Mouse (Mus musculus) gonadal fat pad, adult 2 months (tissue): ENCODE measurements around the gene Fyn. TPM values are rescaled to one million over a fixed set of nuclear protein-coding genes. Genes with fewer than 3 reads are reported as not detected.

Source experiments
- DNase-seq: peaks from one replicate; pipeline ENCODE4 v3.0.0-alpha.2; 2012; ENCODE audit warnings: low read depth
- polyA plus RNA-seq: library from polyadenylated mRNA; depleted of rRNA; stranded (reverse); fragments of >200 nt; gene quantifications from 2 replicates; pipeline ENCODE4 v1.2.3, GENCODE M21; 2012

The Fyn gene
- polyA plus RNA-seq, 1 experiment: 16.8 TPM

DNA sequence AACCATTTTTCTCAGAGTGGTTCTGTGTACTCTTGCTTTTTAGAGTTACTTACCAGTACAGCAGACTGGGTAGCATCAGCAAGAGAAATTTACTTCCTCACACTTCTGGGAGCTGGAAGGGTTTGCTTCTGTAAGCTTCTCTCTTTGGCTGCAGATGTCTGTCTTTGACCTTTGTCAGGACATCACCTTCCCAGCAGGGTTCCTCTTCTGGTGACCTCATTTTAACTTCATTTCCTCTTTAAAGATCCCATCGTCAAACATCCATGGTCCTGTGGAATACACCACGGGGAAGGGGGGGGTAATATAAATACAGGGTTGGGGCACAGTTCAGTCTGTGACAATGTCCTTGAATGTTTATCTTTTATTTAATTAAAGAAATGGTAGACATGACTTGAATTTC, 74.5 kb downstream of the Fyn start:
- DNase-seq: no peak

DNA sequence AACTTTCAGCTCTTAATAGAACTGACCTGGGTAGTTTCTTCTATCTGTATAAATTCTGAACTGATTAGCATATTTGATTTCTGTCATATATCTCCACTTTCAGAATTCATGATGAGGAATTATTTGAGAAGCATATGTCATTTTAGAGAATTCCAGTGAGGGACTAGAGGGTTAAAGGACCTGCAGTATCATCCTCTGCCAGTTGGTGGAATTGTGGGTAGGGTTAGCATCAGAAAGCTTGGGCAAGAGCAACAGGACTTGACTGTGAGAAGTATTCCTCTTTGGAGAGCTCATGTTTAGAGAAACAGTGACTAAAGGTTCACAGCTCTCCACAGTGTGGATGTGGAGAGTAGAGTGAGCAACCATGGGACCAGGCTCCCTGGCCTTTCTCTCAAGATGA, 75.3 kb downstream of the Fyn start:
- DNase-seq: no peak

DNA sequence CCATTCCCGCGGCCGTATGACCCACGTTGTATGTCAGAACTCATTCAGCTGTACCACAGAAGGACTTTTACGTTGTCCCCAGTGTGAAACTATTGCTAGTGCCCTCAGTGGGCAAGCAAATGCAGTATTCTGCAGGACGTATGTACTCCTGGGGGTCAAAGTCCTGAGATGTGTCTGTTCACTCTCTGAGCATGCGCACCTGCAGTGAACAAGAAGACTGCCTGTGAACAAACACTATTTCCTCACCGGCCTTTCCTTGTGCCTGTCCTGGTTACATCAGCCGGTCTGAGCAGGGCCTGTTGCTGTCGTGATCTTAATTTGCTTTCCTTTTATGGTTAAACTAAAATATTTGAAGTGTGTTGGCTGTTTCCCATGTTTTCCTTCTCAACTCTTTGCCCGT, 77.2 kb downstream of the Fyn start:
- DNase-seq: no peak

DNA sequence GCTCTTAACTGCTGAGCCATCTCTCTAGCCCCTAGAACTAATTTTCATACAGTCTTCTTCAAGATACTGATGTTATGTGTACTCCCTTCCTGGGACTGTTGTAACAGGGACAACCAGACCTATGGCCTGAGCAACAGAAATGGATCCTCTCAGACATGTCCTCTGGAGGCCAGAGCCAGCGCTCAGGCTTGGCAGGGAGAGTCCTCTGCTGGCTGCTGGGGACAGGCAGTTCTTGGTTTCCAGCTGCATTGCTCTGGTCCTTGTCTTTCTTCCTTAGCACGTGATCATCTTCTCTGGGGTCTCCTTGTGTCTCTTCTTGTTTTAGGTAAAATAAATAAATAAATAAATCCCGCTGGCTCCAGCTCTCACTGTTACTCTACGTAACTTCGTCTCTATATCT, 78.1 kb downstream of the Fyn start:
- DNase-seq: no peak

DNA sequence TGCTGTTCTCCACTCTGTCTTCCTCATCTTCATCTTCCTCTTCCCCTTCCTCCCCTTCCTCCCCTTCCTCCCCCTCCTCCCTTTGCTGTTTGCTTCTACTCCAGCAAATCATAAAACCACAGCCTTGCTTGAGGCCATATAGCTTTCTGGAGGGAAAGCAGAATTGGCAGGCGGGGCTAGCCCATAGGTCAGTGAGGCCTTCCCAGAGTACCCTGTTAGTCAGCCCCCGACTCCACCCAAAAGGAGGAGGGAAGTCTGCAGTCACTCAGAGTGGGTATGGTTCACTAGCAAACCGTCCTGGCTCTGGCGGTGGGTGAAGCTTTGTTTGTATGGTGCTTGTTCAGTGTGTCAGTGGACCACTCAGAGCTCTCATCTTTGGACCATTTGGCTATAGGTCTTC, 80.5 kb downstream of the Fyn start:
- DNase-seq: no peak

DNA sequence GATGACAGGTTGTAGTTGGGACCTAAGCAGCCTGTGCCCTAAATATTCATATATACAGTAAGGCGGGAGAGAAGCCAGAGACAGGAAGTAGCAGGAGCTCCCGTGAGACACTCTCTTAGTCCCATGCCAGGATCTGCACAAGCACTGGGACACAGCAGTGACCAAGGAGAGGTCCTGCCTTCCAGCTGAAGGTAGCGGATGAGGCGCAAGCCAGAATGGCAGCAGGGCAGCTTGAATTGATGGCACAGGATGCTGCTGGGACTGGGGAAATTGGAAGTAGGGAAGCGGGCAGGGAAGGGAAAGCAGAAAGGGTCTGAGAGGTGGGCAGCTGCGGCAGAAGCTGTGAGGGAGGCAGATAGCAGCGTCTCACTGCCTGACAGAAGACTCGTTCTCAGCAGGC, 81.7 kb downstream of the Fyn start:
- no peak for DNase-seq

DNA sequence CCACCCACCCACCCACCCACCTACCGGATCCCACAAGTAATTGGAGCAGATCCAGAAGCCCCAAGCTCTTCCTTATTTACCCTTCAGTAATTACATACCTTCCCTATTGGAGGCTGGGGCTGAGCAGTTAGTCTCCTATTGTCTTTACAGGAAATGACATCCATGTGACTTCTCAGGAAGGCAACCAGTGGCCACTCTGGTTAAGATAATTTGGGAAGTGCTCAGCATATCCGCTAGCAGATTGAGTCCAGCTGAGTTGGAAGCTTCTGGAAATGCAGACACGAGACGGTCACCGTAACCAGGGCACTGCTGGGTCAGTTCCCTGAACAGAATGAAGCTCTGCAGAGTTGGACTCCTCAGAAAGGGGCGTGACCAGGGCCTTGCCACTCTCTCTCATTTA, 82.4 kb downstream of the Fyn start:
- no peak for DNase-seq

DNA sequence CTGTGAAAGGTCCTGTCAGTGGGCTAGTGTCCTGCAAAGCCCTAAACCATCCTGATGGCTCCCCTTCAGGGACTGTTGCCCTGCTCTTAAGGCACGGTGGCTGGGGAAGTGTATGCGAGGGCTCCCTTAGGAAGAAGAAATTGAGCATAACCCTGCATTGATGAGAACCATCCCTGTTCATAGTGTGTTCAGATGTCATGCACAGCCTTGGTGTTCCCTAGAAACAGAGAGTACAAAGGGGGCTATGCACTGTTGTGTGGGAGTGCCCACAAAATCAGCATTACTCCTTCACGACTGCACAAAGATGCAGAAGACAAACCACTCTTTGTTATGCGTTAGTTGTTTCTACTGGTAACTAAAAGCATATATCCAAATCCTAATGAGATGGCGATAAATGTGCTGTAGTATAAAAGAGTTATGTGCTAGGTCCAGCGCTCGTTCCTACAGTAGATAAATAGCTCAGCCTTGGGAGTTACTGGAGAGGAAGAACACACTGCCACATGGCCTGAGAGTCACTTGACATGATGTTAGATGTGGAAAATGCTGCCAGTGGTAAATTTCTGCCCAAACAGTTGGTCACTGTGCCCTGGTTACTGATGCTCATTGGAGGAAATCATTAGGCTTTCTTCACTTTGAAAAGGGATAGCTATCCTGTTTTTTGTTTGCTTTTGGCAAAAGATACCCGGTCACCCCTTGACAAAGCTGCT, 83.4 kb downstream of the Fyn start:
- DNase-seq: no peak

DNA sequence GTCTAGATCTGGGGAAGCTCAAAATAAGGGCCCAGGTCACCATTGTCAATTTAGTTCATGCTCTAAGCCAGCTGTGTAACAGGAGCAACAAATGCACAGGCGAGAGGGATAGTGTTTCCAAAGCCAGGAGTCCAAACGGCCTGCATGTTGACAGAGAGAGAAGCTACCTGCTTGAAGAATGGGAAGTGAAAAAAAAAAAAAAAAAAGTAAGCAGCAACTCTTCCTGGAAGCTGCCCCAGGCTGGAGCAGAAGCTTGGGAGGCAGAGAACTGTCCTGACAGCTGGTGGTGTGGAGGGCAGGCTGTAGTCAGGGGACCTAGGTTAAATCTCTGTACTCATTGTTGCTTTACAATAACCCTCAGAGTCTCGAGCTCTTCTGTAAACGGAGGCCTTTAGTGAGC, 86.7 kb downstream of the Fyn start:
- DNase-seq: no peak

DNA sequence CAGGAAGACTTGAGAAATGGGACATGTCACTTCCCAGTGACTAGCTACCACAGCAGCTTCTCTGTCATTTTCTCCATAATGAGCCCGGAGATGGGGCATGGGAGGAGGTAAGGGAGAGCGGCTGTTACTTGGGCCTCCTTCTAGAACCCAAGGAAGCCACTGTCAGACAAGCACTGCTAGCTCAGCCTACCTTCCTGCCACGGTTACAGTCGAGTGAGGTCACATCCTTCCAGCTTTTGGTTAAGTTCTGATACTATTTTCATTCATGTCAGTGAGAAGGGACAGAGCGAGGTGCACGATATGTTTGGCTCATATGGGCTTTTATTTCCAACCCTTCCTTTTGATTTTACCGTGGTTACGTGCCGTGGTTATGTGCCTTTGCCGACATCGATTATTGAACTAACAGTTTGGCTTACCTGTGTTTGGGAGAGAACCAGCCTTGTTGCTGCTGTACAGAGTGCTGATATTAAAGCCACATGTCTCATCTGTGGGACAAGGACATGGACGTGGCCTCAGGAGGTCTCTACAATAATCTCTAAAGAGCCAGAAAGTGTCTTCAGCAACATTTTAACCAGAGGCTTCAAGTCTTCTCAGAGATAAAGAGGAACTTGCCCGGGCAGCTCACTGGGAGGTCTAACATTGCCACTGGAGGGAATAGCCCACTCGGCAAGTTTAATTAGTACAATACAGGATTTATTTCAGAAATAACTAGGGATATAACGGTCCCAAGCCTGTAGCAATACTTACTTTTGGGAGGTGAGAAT, 87.4 kb downstream of the Fyn start:
- DNase-seq: no peak

DNA sequence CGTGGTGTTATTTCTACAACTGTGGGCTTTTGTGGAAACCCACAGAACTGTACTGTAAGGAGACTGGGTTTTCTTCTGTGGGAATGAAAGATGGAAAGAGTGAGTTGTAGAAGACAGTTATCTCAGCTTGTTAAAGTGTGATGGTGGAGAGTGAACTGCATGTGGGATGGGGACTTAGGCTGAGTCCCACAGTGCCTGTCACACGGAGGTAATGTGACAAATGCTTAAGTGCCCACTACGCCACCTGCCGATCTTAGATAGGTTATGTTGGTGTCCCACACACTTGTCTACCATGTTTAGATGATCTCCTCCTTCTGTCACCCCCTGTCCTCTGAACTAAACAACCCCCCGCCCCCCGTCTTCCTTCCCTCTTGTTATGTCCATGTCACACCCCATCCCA, 88.1 kb downstream of the Fyn start:
- DNase-seq: no peak

DNA sequence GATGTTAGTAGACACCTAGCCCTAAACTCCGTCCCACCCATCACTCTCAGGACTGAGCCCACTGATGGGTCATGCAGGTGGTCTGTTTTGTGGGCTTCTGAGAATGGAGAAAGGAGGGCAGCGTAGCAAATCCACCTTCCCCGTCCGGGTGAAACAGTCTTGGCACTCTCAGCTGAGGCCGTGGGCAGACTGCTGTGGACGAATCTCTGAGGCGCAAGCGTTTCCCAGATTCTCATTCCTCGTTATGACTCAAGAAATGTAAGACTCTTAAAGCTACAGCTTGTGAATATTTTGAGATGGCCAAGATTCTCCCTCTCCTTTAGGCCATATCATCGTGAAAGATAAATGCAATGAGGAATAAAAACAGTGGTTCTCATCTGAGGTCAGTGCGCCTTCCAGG, 88.6 kb downstream of the Fyn start:
- no peak for DNase-seq

DNA sequence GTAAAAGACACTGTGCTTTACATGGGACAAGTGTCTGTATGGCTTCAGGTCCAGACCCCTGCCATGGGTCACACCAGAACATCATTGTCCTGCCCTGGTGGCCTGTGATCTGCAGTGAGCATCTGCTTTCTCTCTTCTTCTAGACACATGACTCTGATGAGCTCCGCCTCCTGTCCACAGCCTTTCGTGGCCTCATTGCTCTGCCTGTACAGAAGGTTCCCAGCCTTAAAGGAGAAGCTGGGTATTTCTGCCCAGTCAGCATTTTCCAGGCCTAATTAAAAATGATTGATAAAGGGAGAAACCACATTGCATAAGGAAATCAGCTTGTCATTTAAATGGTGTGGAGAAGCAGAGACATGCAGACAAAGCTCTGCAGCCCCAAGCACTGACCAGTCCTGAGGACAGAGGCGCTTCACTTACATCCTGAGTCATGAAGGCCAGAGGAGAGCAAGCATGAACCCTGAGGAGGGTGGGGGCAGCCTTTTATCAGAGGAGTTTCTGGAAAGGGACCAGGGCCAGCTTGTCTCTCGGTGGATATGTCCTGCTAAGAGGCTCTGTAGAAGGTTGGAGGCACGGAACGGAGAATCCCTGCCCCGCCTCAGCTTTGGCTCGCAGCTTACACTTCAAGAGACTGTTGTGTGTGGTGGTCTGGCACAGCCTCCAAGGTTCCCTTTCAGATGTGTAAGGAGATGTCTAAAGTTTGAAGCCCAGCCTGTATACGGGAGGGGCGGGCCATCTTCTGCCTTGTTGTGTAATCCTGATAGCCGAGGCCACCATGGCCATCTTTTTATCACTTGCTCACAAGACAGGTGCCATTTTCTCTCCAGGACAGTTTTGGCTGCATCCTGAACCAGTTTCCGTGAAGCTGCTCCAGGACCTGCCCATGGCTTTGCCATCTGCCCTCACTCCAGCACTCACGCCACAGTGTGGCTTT, 90.4 kb downstream of the Fyn start:
- DNase-seq: no peak

DNA sequence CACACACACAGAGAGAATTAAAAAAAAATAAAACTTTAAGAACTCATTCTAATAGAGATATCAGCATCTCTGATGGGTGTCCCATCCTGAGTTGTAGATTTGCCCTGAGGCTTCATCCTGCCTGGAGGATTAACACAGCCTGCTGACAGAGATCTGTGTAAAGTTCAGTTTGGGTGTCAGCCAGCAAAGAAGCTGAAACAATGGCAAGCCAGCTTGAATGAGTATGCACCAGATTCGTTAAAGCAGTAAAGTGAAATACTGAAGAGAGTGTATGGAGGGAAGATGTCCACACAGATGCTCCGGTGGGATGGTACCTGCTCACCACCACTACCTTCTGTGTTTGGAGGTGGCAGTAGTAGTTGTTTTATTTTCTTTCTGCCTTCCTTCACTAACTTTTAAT, 92.0 kb downstream of the Fyn start:
- DNase-seq: no peak

DNA sequence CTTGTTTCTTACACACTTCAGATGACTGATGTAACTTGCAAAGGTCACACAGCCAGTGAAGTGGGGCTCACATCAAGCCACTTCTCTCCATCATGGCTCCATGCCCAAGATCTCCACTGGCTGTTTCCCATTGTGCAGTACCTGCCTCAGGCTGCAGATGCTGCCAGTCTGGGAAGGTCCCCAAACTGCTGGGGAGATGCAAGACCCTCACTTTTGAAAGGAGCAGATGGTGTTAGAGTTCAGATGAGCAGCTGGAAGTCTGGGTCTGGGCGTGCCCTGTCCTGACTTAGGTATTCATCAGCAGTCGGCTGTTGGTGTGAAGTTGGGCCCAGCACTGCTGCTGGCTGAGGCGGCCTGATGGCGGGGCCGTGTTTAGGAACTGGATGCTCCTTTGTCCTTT, 93.3 kb downstream of the Fyn start:
- DNase-seq: no peak

DNA sequence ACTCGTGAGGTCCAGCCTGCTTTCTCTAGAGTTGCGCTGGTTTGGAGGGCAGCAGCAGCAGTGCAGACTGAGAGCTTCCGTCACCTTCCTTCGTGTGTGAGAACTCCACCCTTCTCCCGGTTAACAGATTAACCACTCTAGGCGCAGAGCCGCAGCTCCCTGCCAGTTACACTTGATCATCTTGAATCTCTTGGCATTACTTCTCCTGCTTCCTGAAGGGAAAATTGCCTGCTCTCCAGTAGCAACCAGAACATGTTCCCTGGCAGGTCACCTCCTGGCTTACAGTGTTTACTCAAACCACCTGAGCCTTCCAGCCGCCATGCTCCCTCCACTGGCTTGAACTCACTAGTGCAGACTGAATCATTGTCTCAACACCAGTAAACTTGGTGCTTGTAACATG, 94.1 kb downstream of the Fyn start:
- no peak for DNase-seq

DNA sequence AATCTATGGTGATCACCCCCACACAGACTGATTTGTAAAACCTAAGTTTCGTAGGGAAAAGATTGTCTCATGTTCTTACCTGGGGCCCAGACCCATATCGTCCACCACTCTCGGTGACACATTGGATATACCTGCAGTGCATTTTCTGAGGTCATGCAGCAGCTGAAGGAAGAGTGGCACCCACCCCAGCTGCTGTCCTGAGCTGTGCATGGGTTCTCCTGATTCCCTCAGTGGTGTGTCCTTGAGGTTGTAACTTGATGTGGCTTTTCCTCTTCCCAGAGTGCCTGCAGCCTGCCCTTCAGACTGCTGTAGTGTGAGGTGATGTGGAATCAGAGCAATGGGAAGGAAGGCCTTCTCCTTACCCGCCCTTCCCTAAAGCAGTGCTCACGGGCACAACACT, 95.7 kb downstream of the Fyn start:
- DNase-seq: no peak

DNA sequence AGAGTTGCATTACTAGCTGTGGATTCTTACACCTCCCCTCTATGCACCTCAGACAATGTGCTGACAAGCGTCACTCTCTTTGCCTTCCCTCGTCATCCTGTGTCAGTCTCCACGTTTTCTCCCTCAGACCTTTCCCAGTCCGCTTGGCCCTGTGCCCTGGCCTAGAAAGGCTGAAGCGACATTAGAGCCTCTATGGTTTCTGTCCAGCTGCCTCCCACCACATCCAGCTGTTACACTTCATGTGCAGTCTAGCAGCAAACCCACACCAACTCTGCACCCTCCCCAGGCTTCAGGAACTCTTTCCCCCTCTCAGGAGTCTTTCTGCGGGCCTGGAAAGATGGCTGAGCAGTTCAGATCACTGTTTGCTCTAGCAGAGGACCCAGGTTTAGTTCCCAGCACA, 98.7 kb downstream of the Fyn start:
- no peak for DNase-seq

DNA sequence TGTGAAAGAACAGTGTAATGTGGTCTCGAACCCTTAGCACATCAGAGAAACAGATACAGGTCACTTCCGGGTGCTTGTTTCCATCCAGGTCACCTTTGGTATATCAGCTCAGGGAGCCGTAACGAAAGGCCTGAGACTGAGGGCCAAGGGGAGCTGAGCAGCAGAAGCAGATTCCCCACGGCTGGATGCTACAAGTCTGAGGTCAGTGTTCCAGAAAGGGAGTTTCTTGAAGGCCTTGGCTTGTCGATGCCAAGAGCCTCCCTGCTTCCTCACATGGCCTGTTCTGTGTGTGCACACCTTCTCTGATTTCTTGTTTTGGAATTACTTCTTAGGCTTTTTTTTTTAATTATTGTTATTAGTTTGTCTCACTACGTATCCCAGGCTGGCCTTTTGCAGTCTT, 99.2 kb downstream of the Fyn start:
- DNase-seq: no peak

DNA sequence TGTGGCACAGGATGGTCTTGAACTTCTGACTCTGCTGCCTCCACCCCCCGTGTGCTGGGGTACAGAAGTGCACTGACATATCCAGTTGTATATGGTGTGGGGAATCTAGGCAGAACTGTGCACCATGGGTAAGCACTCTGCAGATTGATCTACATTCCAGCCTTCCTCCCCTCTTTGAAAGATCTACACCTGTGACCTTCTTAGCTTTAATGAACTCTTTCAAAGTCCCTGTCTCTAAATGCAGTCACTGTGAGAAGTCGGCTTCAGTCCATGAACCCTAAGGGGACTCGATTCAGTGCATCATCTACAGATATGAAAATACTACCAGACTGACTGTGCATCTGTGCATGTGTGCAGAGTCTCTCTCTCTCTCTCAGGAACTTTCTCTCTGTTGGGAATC, 99.9 kb downstream of the Fyn start:
- DNase-seq: no peak

DNA sequence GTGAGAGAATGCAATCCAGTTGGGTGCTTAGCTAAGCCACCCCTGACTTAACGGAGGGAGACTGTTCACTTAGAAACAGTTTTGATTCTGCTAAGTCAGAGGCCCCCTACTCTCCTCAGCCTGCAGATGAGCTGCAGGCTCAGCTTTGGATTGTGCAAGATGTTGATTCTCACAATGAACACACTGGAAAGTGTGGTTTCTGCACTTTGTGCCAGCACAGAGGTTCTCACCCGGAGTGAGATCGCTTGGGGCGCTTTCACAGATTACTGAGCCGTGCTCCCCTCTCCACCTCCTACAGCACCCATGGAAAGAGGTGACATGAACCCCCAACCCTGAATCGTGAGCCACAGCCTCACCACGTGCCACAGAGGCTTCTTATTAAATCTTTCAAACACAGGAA, 100.7 kb downstream of the Fyn start:
- no peak for DNase-seq

DNA sequence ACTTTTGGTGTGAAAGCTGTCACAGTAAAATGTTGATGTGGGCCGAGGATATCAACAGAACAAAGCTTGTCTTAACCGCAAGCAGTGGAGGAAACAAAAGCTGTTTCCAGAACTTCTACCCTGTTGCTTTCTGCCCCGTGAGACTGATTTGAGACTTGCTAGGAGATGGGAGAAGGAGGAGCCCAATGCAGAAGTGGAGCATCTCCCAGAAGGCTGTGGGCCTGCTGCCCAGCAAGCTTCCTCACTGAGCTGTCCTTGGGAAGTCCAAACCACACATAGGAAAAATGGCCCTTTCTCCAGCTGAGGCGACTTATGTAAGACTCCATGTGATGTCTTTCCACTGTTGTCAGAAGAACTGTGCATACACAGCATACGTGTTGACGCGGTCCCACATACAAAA, 101.7 kb downstream of the Fyn start:
- DNase-seq: no peak
